Mouse (Mus musculus): ENCODE data around the gene Dmp1. TPM values are rescaled to one million over a fixed set of nuclear protein-coding genes. Genes with fewer than 3 reads are reported as not detected.

The Dmp1 gene
- total RNA-seq (2021) = under 1 TPM; 0.42 to 0.99 TPM
- long read RNA-seq, experiment 1, partial matches to known transcripts = 0 of 2 reads
- long read RNA-seq, experiment 1, other reads (novel, unspliced or antisense) = 0 of 2 reads
- long read RNA-seq, experiment 2 = 0 reads

GRCm38 (mm10) chr5:104202351-104202750, at the start of gene Dmp1:
Gene Dmp1 (plus strand): TSS chr5:104202613.
- intact Hi-C loops (cut with DNase I) = no loop called here

GRCm38 (mm10) chr5:104157701-104158100, 44.7 kb upstream of the Dmp1 start:
- no peak for TF ChIP-seq CTCF (IDR thresholded peaks at IDR 0.05)
- H3K4me3 ChIP-seq = no peak overlapping the region
- no peak overlapping the region for H3K27ac ChIP-seq
- no peak for DNase-seq
- intact Hi-C loops (cut with DNase I) = no loop called here

More at GRCm38 (mm10) chr5:104202351-104202750, at the start of gene Dmp1:
- Histone ChIP-seq H3K4me3 (no peak within 1 kb of the TSS), H3K27ac (peak within 1 kb of the TSS; percentile 32; the same call in 1 of the 2 replicates)
- no peak for TF ChIP-seq CTCF (IDR thresholded peaks at IDR 0.05)
- DNase-seq = no peak

GRCm38 (mm10) chr5:104158332-104159052, 43.9 kb upstream of the Dmp1 start:
- H3K27ac ChIP-seq = no peak overlapping the region
- TF ChIP-seq CTCF (IDR thresholded peaks at IDR 0.05) = no peak
- DNase-seq = no peak
- intact Hi-C loops (cut with DNase I) = no loop called here
- H3K4me3 ChIP-seq = no peak overlapping the region

GRCm38 (mm10) chr5:104160581-104160980, 41.8 kb upstream of the Dmp1 start:
- H3K27ac ChIP-seq = no peak overlapping the region
- no peak for DNase-seq
- intact Hi-C loops (cut with DNase I) = no loop called here
- no peak overlapping the region for H3K4me3 ChIP-seq
- no peak for TF ChIP-seq CTCF (IDR thresholded peaks at IDR 0.05)

GRCm38 (mm10) chr5:104161390-104161789, 41.0 kb upstream of the Dmp1 start:
- Histone ChIP-seq H3K4me3 (no peak overlapping the region), H3K27ac (no peak overlapping the region)
- no peak for DNase-seq
- intact Hi-C loops (cut with DNase I) = no loop called here
- TF ChIP-seq CTCF (IDR thresholded peaks at IDR 0.05) = no peak

GRCm38 (mm10) chr5:104163536-104163935, 38.9 kb upstream of the Dmp1 start:
- no peak for TF ChIP-seq CTCF (IDR thresholded peaks at IDR 0.05)
- H3K4me3 ChIP-seq = no peak overlapping the region
- H3K27ac ChIP-seq = no peak overlapping the region
- no peak for DNase-seq
- intact Hi-C loops (cut with DNase I) = no loop called here

GRCm38 (mm10) chr5:104170412-104170811, 32.0 kb upstream of the Dmp1 start, which contains the start of gene Dspp:
Gene Dspp (plus strand): TSS chr5:104170712.
- intact Hi-C loops (cut with DNase I) = no loop called here
- DNase-seq = no peak
- Histone ChIP-seq H3K4me3 (no peak within 1 kb of the TSS), H3K27ac (no peak within 1 kb of the TSS)
- no peak for TF ChIP-seq CTCF (IDR thresholded peaks at IDR 0.05)

- no peak for TF ChIP-seq CTCF (IDR thresholded peaks at IDR 0.05)
- DNase-seq = no peak
- intact Hi-C loops (cut with DNase I) = no loop called here
- H3K4me3 ChIP-seq = no peak overlapping the region
- no peak overlapping the region for H3K27ac ChIP-seq
Observed at GRCm38 (mm10) chr5:104173094-104173493, 29.3 kb upstream of the Dmp1 start.

- no peak for DNase-seq
- no peak overlapping the region for H3K4me3 ChIP-seq
- intact Hi-C loops (cut with DNase I) = no loop called here
- no peak overlapping the region for H3K27ac ChIP-seq
- TF ChIP-seq CTCF (IDR thresholded peaks at IDR 0.05) = no peak
Observed at GRCm38 (mm10) chr5:104183743-104184142, 18.7 kb upstream of the Dmp1 start.

GRCm38 (mm10) chr5:104187281-104187680, 15.1 kb upstream of the Dmp1 start:
- no peak for TF ChIP-seq CTCF (IDR thresholded peaks at IDR 0.05)
- DNase-seq = no peak
- intact Hi-C loops (cut with DNase I) = no loop called here
- no peak overlapping the region for H3K27ac ChIP-seq
- no peak overlapping the region for H3K4me3 ChIP-seq

GRCm38 (mm10) chr5:104195086-104195485, 7.3 kb upstream of the Dmp1 start:
- no peak for TF ChIP-seq CTCF (IDR thresholded peaks at IDR 0.05)
- intact Hi-C loops (cut with DNase I) = no loop called here
- Histone ChIP-seq H3K4me3 (no peak overlapping the region), H3K27ac (no peak overlapping the region)
- DNase-seq = peak; percentile 37

- intact Hi-C loops (cut with DNase I) = no loop called here
- no peak overlapping the region for H3K27ac ChIP-seq
- no peak for TF ChIP-seq CTCF (IDR thresholded peaks at IDR 0.05)
Observed at GRCm38 (mm10) chr5:104201153-104201950, 1.1 kb upstream of the Dmp1 start.

GRCm38 (mm10) chr5:104212531-104212930, 10.1 kb downstream of the Dmp1 start:
- peak overlapping the region; percentile 28; the same call in 1 of the 2 replicates for H3K27ac ChIP-seq
- no peak for TF ChIP-seq CTCF (IDR thresholded peaks at IDR 0.05)
- intact Hi-C loops (cut with DNase I) = no loop called here
- DNase-seq = no peak
- no peak overlapping the region for H3K4me3 ChIP-seq

More at GRCm38 (mm10) chr5:104201153-104201950, 1.1 kb upstream of the Dmp1 start:
- DNase-seq = no peak
- no peak overlapping the region for H3K4me3 ChIP-seq
